Mouse (Mus musculus): ENCODE data around the gene Trcg1.

DNA sequence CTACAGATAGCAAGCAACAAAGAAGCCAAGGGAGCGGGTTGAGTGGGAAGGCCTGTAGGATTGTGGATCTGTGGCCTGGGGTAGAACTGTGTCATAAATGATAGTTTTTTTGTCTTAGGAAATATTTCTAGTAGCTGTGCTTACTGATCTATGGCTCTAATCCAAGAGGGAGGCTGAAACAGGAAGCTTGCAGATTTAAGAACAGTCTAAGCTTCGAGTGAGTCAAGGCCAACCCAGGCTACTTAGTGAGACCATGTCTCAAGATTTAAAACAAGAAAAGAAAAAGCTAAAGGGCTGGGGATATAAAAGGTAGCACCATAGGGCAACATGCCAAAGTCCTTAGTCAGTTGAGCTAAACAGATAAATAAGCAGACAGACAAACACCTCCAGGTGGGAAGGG lies 1.9 kb downstream of the Trcg1 start:
- TF ChIP-seq POLR2A (IDR thresholded peaks at IDR 0.05; ENCODE audit: low read depth, low read length) (no peak), CTCF (conservative IDR thresholded peaks at IDR 0.05; ENCODE audit: insufficient read depth, insufficient read length, low read depth, low read length) (no peak)

Measured in kidney, adult 2 months (tissue).